Mouse (Mus musculus): ENCODE results near the gene Adora1.

- no peak for TF ChIP-seq GATA1 (IDR thresholded peaks at IDR 0.05; ENCODE audit: borderline replicate concordance, low read length)
- TF ChIP-seq FLI1 (IDR thresholded peaks at IDR 0.05; ENCODE audit: low read length) = no peak
Observed at GRCm38 (mm10) chr1:134188217-134188616, 47.0 kb downstream of the Adora1 start.
